Mouse (Mus musculus): ENCODE data around the gene Tas1r3. TPM values are rescaled to one million over a fixed set of nuclear protein-coding genes. Genes with fewer than 3 reads are reported as not detected.

Gene Tas1r3
- under 1 TPM; 0.09 to 0.12 TPM for total RNA-seq (2021)
- long read RNA-seq, experiment 1: 0 reads
- long read RNA-seq, experiment 2: 0 reads

DNA sequence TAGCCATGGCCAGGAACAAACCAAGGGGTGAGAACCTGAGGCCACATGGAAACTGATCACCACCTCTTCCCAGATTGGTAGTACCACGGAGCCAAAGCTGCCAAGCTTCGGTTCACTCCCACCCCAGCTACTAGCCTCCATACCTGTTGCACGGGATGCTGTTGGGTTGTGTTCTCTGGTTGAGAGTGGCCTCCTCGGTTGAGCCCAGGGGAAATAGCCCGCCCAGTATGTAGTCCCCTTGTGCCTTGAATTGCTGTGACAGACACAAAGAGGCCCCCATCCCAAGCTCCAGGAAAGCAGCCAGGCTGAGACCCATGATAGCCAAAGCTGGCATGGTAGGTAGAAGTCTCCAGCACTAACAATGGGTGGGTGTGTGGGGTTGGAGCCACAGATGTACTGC, at the start of gene Tas1r3:
Tas1r3 (minus strand) TSS at position 362 of the 400 bp plus-strand sequence.
- DNase-seq (ENCODE audit: low spot score): no peak

- DNase-seq (ENCODE audit: low spot score): no peak
Measured at GRCm38 (mm10) chr4:155908751-155909150, 45.6 kb upstream of the Tas1r3 start.

DNA sequence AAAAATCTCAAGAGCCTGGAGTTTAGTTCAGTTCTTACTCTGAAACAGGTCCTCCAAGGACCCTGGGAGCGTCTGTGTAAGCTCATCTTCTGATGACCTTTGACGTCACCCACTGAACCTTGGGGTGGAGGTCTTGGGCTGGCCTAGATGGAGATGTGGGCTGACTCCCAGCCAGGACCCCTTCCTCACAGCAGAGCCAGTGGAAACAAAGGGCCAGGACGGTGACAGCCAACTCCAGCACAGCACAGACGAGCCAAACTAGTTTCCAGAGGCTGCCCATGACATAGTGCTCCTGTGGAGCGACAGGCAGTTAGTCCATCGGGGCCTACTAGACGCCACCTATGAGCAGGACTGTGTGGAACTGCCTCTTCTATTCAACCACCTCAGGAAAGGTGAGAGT, 45.1 kb upstream of the Tas1r3 start:
- DNase-seq (ENCODE audit: low spot score): peak; percentile 1

DNA sequence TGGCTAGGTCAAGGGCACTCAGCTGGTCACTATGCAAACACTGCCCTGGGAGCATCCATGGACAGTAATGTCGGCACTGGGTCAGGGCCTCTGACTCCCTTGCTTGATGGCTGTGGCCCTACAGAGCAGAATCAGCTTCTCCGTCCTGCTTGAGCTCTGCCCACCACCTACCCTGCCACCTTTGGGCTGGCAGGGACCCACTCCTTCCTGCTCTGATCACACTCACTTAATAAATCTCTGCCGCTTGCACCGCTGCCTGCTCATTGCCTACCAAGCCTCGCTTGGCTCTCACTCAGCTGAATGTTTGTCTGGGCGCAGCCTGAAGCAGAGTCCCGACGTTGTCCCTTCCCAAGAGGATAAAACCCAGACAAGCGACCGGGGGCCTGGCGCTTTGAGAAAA, 43.8 kb upstream of the Tas1r3 start:
- DNase-seq (ENCODE audit: low spot score): no peak

DNA sequence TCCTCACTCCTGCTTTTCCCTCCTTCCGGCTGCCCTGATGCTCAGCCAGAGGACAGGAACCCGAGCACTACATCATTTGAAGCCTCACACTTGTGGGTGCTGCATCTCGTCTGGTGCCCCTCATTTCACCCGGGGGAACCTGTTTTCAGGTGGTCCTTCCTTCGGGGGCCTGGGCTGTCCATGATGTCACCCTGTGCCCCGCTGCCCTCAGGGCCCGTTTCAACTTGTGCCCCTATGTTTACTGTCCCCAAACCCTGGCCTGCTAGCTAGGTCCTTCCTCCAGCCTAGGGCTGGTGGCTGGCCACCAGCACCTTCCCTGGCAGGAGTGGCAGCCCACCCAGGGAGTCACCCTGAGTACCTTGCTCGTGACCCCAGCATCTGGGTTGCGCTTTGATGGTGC, 43.0 kb upstream of the Tas1r3 start:
- DNase-seq (ENCODE audit: low spot score): no peak

- no peak for DNase-seq (ENCODE audit: low spot score)
Measured at GRCm38 (mm10) chr4:155905634-155906033, 42.5 kb upstream of the Tas1r3 start.

- DNase-seq (ENCODE audit: low spot score): no peak
Measured at GRCm38 (mm10) chr4:155904318-155905102, 41.3 kb upstream of the Tas1r3 start.

DNA sequence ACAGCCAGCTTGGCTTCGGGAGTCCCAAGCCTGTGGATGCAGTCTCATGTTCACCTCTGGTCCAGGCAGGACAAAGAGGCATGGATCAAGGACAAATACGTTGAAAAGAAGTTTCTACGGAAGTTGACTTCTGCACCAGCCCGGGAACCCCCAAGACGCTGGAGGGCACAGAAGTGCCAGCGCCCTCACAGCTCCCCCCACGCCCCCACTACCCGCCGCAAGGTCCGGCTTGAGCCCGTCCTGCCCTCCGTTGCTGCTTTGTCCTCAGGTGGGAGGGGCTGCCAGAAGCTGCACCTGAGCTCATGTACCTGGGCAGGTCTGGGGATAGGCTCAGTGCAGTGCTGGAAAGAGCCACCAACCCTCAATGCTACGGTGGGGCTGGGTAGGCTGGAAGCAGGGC, 40.1 kb upstream of the Tas1r3 start:
- no peak for DNase-seq (ENCODE audit: low spot score)

DNA sequence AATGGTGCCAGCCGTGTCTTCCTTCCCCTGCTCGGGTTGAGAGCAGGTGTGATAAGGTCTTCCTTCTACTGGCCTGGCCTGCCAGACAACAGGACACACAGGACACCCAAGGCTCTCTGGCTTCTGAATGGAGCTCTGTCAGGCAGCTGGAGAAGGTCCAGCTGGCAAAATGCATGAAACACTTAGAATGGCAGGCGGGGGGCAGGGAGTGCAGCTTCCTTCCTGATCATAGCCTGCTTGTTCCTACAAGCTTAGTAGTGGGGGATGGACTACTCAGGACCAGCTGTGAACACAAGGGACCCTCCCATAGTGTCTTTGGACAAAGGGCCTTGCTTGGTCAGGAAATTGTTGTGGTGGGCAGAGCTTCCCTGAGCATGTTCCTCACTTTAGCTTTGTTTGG, 38.0 kb upstream of the Tas1r3 start:
- no peak for DNase-seq (ENCODE audit: low spot score)

DNA sequence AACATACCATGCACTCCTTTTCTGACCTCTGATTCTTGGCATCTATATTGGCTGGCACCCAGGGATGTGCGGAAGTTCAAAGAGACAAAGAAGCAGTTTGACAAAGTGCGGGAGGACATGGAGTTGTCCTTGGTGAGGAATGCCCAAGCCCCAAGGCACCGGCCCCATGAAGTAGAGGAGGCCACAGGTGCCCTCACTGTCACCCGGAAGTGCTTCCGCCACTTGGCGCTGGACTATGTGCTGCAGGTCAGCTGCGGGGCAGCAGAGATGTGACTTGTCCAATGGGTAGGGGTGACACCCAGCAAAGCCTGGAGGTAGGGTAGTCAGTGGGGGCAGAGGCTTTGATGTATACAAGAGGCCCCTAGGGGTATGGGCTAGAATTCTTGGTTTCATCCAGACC, 36.2 kb upstream of the Tas1r3 start:
- no peak for DNase-seq (ENCODE audit: low spot score)

GRCm38 (mm10) chr4:155898318-155898717, 35.2 kb upstream of the Tas1r3 start:
- no peak for DNase-seq (ENCODE audit: low spot score)

DNA sequence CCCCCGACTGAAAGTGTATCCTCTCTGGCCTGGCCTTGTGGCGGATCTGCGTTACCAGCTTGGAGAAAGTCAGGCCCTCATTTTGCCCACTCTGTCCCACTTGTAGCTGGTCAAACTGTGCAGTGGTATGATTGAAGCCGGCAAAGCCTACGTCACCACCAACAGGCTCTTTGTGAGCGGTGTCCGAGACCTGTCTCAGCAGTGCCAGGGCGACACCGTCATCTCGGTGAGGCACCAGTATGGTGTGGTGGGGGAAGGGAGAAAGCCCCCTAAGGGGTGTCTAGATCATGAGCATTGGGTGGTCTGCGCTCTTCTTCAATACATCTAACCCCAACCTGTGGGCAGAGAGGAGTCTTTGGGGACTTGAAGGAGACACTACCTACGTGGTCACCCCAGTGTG, 33.3 kb upstream of the Tas1r3 start:
- no peak for DNase-seq (ENCODE audit: low spot score)

DNA sequence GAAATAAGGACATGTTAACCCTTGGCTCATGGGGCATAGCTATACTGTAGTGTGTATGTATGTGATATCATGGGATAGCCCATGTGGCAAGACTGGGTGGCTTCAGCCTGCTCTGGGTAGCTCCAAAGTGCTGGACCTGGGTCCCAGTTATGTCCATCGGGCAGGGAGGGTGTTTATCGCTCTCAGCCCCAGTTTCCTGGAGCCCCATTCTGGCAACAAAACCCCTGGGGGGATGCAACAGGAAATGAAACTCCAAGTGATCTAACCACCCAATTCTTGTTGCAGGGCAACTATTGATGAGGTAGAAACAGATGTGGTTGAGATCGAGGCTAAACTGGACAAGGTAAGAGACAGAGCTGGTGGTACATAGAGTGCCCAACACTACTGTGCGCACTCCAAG, 32.7 kb upstream of the Tas1r3 start:
- DNase-seq (ENCODE audit: low spot score): no peak

GRCm38 (mm10) chr4:155895216-155895615, 32.1 kb upstream of the Tas1r3 start:
- peak; percentile 68 for DNase-seq (ENCODE audit: low spot score)

- DNase-seq (ENCODE audit: low spot score): peak; percentile 88
Measured at GRCm38 (mm10) chr4:155894311-155894881, 31.2 kb upstream of the Tas1r3 start.

DNA sequence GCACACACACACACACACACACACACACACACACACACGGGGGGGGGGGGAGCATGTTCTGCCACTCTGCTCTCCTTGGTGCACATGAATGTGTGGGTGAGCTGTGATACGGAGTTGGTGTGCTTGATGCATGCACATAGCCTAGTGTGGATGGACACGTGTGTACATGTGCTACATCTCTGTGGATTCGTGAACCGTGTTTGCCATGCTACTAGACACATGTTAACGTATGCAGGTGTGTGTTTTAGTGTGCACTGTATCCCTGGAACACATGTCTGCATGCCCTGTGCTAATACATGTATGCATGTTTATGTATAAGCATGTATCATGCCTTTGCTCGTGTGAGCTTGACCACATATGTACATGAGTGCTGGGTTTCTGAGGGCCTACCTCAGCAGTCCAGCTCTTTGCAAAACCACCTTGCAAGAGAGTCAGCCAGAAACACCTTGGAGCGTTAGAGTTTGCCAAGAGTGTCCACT, 30.1 kb upstream of the Tas1r3 start:
- no peak for DNase-seq (ENCODE audit: low spot score)

DNA sequence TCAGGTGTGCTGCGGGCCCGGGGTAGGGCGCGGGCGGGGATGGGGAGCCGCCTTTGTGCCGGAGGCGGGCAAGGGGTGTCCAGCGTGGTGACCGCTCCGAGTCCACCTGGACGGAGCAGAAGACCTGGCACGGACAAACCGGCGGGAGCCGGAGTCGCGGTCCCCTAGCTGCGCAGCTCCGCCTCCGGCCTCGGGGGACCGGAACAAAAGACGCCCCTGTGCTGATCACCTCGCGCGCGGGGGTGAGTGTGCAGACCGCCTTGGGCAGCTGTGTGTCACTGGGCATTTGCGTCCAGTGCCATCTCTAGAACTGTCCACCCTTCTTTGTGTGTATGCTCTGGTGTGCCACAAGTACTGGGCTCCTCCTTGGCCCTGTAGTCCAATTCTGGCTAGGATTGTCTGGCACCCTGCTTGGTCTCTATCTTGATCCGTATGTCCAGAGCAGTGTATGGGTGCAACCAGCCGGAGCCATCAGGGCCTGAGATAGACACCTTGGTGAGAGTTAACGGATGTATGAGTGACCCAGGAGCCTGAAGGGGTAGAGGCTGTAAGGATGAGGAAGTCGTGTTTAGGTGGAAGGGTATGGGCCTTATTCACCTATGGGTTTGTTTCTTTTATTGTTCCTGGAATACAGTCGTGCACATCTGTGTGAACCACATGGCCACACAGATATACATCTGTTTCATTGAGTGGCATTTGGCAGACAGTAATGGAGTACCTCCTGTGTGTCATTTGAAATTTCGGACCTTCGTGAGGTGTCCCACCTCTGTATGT, 29.5 kb upstream of the Tas1r3 start:
- DNase-seq (ENCODE audit: low spot score): no peak

GRCm38 (mm10) chr4:155892017-155892416, 28.9 kb upstream of the Tas1r3 start:
- peak; percentile 84 for DNase-seq (ENCODE audit: low spot score)

- DNase-seq (ENCODE audit: low spot score): peak; percentile 96
Measured at GRCm38 (mm10) chr4:155891551-155892001, 28.4 kb upstream of the Tas1r3 start, which contains the start of the genes Pusl1 and Acap3. Gene Pusl1 (minus strand): TSS chr4:155891781. Gene Acap3 (plus strand): TSS chr4:155891822.

DNA sequence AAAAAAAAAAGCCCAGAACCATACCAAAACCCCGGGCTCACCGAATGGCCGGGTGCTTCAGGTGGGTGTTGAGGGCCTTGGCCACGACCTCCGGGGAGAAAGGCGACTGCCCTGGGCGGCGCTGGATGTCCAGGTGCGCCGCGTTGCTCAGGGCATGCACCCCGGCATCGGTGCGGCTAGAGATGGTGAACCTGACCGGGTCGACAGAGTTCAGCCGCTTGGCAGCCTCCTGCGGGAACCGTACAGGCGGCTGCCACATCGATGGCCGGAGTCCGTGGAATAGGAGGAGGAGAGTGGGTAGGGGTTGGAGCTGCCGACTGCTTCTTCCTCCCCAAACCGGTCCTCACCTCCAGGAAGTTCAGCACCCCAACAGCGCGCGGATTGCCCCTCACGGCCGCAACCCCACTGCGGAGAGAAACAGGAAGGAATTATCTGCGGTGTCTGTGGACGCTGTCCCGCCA, 27.9 kb upstream of the Tas1r3 start:
- no peak for DNase-seq (ENCODE audit: low spot score)

- no peak for DNase-seq (ENCODE audit: low spot score)
Measured at GRCm38 (mm10) chr4:155889316-155889715, 26.2 kb upstream of the Tas1r3 start.

- no peak for DNase-seq (ENCODE audit: low spot score)
Measured at GRCm38 (mm10) chr4:155888181-155888580, 25.0 kb upstream of the Tas1r3 start.
